In the genomic region with DNA sequence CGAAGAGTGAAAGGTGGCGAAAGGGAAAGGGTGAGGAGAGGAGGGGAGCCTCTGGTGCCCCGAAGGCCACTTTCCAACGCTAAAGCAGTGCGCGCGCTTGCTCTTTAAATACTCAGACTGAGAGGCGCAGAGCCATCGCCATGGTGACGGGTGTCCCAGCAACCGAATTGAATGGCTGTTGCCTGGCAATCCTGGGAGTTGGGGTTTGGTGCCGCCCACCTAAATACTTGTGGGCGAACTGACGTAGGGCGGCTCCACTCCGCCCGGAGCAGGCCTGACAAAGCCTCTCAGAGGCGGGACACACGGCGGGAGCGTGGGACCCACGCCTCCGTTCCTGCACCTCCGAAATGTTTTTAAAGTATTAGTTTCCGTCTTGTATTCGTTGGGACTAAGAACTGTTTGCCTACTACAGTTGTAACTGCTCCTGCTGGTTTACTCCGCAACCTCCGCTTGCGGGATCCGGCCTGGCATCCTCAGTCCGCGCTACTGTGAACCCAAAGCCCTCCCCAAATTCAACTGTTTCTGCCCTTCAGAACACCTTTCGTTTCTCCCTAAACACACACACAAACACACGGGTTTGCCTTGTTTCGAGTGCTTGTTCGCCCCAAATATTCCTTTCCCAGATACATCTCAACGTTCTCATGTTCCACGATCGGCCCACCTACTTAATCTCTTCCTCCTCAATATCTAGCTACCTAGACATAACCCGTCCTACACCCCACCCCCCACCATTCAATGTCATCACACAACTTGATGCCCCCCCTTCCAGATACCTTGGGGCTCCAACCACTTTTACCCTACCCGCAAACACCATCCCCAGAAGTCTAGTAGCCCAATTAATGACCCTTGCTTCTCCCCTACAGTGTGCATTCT, we compare ENCODE assay signal across 8 mouse cellular contexts. TPM values are rescaled to one million over a fixed set of nuclear protein-coding genes. Genes with fewer than 3 reads are reported as not detected.
A peak's percentile ranks its signal among the peaks of the same experiment; 100 is the strongest.
DNase-seq lines count a peak whose midpoint lies in the region; ATAC-seq lines count a peak whose summit lies in the region.

No protein-coding gene starts in this region.

- peak overlapping the region; percentile 93 for H3K27ac ChIP-seq in embryonic facial prominence, embryonic 10.5 days (replicated peaks)
- peak overlapping the region; percentile 28; the same call in 1 of the 2 replicates for H3K27ac ChIP-seq in intestine, embryonic 16.5 days (ENCODE audit: low read length)

- peak overlapping the region; percentile 78 for H3K4me3 ChIP-seq in embryonic facial prominence, embryonic 10.5 days
- H3K4me3 ChIP-seq in intestine, embryonic 16.5 days (ENCODE audit: low read length), result peak overlapping the region; percentile 47

- H3K4me2 ChIP-seq in intestine, embryonic 16.5 days (ENCODE audit: low read depth, low read length), result peak overlapping the region; percentile 72

- 3% methylated on average over 41 of the region's 41 CpGs for WGBS in embryonic facial prominence, embryonic 10.5 days
- 6% methylated on average over 41 of the region's 41 CpGs for WGBS in intestine, embryonic 16.5 days

- H3K9ac ChIP-seq in intestine, embryonic 16.5 days (ENCODE audit: low read depth, low read length), result peak overlapping the region; percentile 58

- ATAC-seq in intestine, embryonic 16.5 days, result peak; percentile 61
- peak; percentile 56 for ATAC-seq in megakaryocyte-erythroid progenitor cell, adult 5-6 weeks (replicated peaks; ENCODE audit: low FRiP score, low TSS enrichment, poor library complexity, severe bottlenecking)

- DNase-seq in cerebellum, postnatal 10 days, result peak; percentile 77 to 83
- no peak for DNase-seq in cerebellum, adult 11 months
- DNase-seq in embryonic facial prominence, embryonic 10.5 days (ENCODE audit: low spot score), result peak; percentile 95
- peak; percentile 99 for DNase-seq in heart, adult 11 months
- peak; percentile 90 to 92 for DNase-seq in left cerebral cortex, postnatal 36 days (ENCODE audit: low spot score in 2 of 2)
- peak; percentile 90 for DNase-seq in right cerebral cortex, postnatal 25 days

- H3K36me3 ChIP-seq in embryonic facial prominence, embryonic 10.5 days (replicated peaks), result peaks cover 31% of the 10 kb centered on the region
- no peaks in the 10 kb centered on the region for H3K36me3 ChIP-seq in intestine, embryonic 16.5 days (ENCODE audit: control insufficient read depth, insufficient read depth, low read length)

- intact Hi-C loops in left cerebral cortex, postnatal 36 days (cut with DNase I), result no loop called here

- H3K27me3 ChIP-seq in embryonic facial prominence, embryonic 10.5 days (replicated peaks; ENCODE audit: low read depth, poor library complexity, severe bottlenecking), result peaks cover 52% of the 10 kb centered on the region
- peaks cover 4% of the 10 kb centered on the region; the same call in 1 of the 2 replicates for H3K27me3 ChIP-seq in intestine, embryonic 16.5 days (replicated peaks; ENCODE audit: control insufficient read depth, insufficient read depth, low read length)

- no peaks in the 10 kb centered on the region for H3K9me3 ChIP-seq in embryonic facial prominence, embryonic 10.5 days
- no peaks in the 10 kb centered on the region for H3K9me3 ChIP-seq in intestine, embryonic 16.5 days (ENCODE audit: control insufficient read depth, low read length)

- peaks cover 76% of the 10 kb centered on the region for H3K4me1 ChIP-seq in embryonic facial prominence, embryonic 10.5 days
- H3K4me1 ChIP-seq in intestine, embryonic 16.5 days (ENCODE audit: control insufficient read depth, insufficient read depth, low read length), result peaks cover 29% of the 10 kb centered on the region

RNA-seq across cellular contexts. Expression of gene Mtx1, which starts 0.7 kb away (rescaled TPM):
- polyA plus RNA-seq in embryonic facial prominence, embryonic 10.5 days (2016; fragmentation: Nextera tagmentation; extraction: Ambion mirVana), result 248 and 258 TPM in 2 replicates
- polyA plus RNA-seq in intestine, embryonic 16.5 days (2015; fragmentation: Nextera tagmentation; extraction: Ambion mirVana), result 214 and 234 TPM in 2 replicates
- total RNA-seq in left cerebral cortex, postnatal 36 days (2021), result 10 to 100 TPM; 90.6 to 93.8 TPM
- total RNA-seq in megakaryocyte-erythroid progenitor cell, adult 5-6 weeks (2014; fragmentation: Nextera tagmentation), result 114 and 122 TPM in 2 replicates
- total RNA-seq in megakaryocyte-erythroid progenitor cell, adult 5-6 weeks (2017), result 68.1 and 92.8 TPM in 2 replicates

RNA-seq across cellular contexts. Expression of gene Muc1, which starts 1.3 kb away (rescaled TPM):
- polyA plus RNA-seq in embryonic facial prominence, embryonic 10.5 days (2016; fragmentation: Nextera tagmentation; extraction: Ambion mirVana), result 0.15 and 0.81 TPM in 2 replicates
- 13.2 and 13.4 TPM in 2 replicates for polyA plus RNA-seq in intestine, embryonic 16.5 days (2015; fragmentation: Nextera tagmentation; extraction: Ambion mirVana)
- 1 to 10 TPM in 1 of 2 experiments, under 1 TPM in 1; 0.44 to 1.1 TPM for total RNA-seq in left cerebral cortex, postnatal 36 days (2021)
- total RNA-seq in megakaryocyte-erythroid progenitor cell, adult 5-6 weeks (2014; fragmentation: Nextera tagmentation), result not detected in 2 replicates
- total RNA-seq in megakaryocyte-erythroid progenitor cell, adult 5-6 weeks (2017), result not detected in 2 replicates

RNA-seq across cellular contexts. Expression of gene Thbs3, which starts 12.6 kb away (rescaled TPM):
- polyA plus RNA-seq in embryonic facial prominence, embryonic 10.5 days (2016; fragmentation: Nextera tagmentation; extraction: Ambion mirVana), result 42.0 and 43.3 TPM in 2 replicates
- polyA plus RNA-seq in intestine, embryonic 16.5 days (2015; fragmentation: Nextera tagmentation; extraction: Ambion mirVana), result 18.9 and 20.3 TPM in 2 replicates
- total RNA-seq in left cerebral cortex, postnatal 36 days (2021), result 10 to 100 TPM; 21.0 to 21.3 TPM
- 4.0 TPM in 1 of 2 replicates, not detected in the other for total RNA-seq in megakaryocyte-erythroid progenitor cell, adult 5-6 weeks (2014; fragmentation: Nextera tagmentation)
- total RNA-seq in megakaryocyte-erythroid progenitor cell, adult 5-6 weeks (2017), result 0.57 and 1.7 TPM in 2 replicates

RNA-seq across cellular contexts. Expression of gene Krtcap2, which starts 18.2 kb away (rescaled TPM):
- polyA plus RNA-seq in embryonic facial prominence, embryonic 10.5 days (2016; fragmentation: Nextera tagmentation; extraction: Ambion mirVana), result 244 and 262 TPM in 2 replicates
- polyA plus RNA-seq in intestine, embryonic 16.5 days (2015; fragmentation: Nextera tagmentation; extraction: Ambion mirVana), result 316 and 334 TPM in 2 replicates
- total RNA-seq in left cerebral cortex, postnatal 36 days (2021), result 10 to 100 TPM; 59.7 to 64.9 TPM
- total RNA-seq in megakaryocyte-erythroid progenitor cell, adult 5-6 weeks (2014; fragmentation: Nextera tagmentation), result 127 and 147 TPM in 2 replicates
- 119 and 124 TPM in 2 replicates for total RNA-seq in megakaryocyte-erythroid progenitor cell, adult 5-6 weeks (2017)

RNA-seq across cellular contexts. Expression of gene Trim46, which starts 18.6 kb away (rescaled TPM):
- polyA plus RNA-seq in embryonic facial prominence, embryonic 10.5 days (2016; fragmentation: Nextera tagmentation; extraction: Ambion mirVana), result 4.0 and 4.7 TPM in 2 replicates
- 3.9 TPM in 2 replicates for polyA plus RNA-seq in intestine, embryonic 16.5 days (2015; fragmentation: Nextera tagmentation; extraction: Ambion mirVana)
- 10 to 100 TPM; 74.4 to 88.7 TPM for total RNA-seq in left cerebral cortex, postnatal 36 days (2021)
- total RNA-seq in megakaryocyte-erythroid progenitor cell, adult 5-6 weeks (2014; fragmentation: Nextera tagmentation), result not detected in 2 replicates
- not detected in 2 replicates for total RNA-seq in megakaryocyte-erythroid progenitor cell, adult 5-6 weeks (2017)

Comparison
In these comparisons a context has a peak if more than half of its experiments do, and no peak if none do; other contexts are left out.
1. RNA of gene Thbs3, which starts 12.6 kb away (total RNA-seq): 21.0 to 21.3 TPM in left cerebral cortex, postnatal 36 days; 0.57 to 4.0 TPM in megakaryocyte-erythroid progenitor cell, adult 5-6 weeks; every median in the first group is over 4 times any median in the second.